Mouse (Mus musculus): ENCODE data around the gene Top2b. TPM values are rescaled to one million over a fixed set of nuclear protein-coding genes. Genes with fewer than 3 reads are reported as not detected.
A peak's percentile ranks its signal among the peaks of the same experiment; 100 is the strongest.

Gene Top2b
- total RNA-seq, 1 experiment = 27.1 TPM

GRCm38 (mm10) chr14:16328531-16328930 lies 36.4 kb upstream of the Top2b start:
- no peaks in the 10 kb centered on the region for H3K9me3 ChIP-seq (ENCODE audit: control insufficient read depth, insufficient read depth, low read depth, low read length)
- no peak overlapping the region for H3K9ac ChIP-seq (ENCODE audit: insufficient read depth, low read depth, low read length, poor library complexity, severe bottlenecking)
- in situ Hi-C loops (cut with MboI; ENCODE audit: low sequenced_read_pairs in 2 of 2, unreplicated experiment in 2 of 2) = no loop called here
- H3K4me3 ChIP-seq (ENCODE audit: insufficient read depth in 1 of 2, low read depth in 1 of 2, low read length in 2 of 2, poor library complexity in 1 of 2, severe bottlenecking in 1 of 2) = no peak overlapping the region
- H3K36me3 ChIP-seq (ENCODE audit: control insufficient read depth, insufficient read depth, low read length, poor library complexity, severe bottlenecking) = no peaks in the 10 kb centered on the region
- TF ChIP-seq ZC3H11A (IDR thresholded peaks at IDR 0.05; ENCODE audit: borderline replicate concordance, low read depth, low read length) (no peak), MAFK (IDR thresholded peaks at IDR 0.05; ENCODE audit: insufficient read depth, low read depth, low read length) (no peak), CHD2 (IDR thresholded peaks at IDR 0.05; ENCODE audit: low read depth, low read length) (no peak), HCFC1 (IDR thresholded peaks at IDR 0.05; ENCODE audit: borderline replicate concordance, insufficient read depth, low read length) (no peak)
- peak overlapping the region; percentile 18; the same call in 1 of the 2 replicates for H3K27ac ChIP-seq (ENCODE audit: insufficient read depth, low read depth, low read length, poor library complexity, severe bottlenecking)
- no peak for DNase-seq (ENCODE audit: low read depth, low spot score)
- peaks cover 0 to 6% of the 10 kb centered on the region in 2 experiments; a peak in 2 of 4 replicates for H3K4me1 ChIP-seq (ENCODE audit: control insufficient read depth in 2 of 2, insufficient read depth in 2 of 2, low read length in 2 of 2, poor library complexity in 1 of 2)

GRCm38 (mm10) chr14:16328959-16329480 lies 36.0 kb upstream of the Top2b start:
- Histone ChIP-seq H3K9me3 (ENCODE audit: control insufficient read depth, insufficient read depth, low read depth, low read length) (no peaks in the 10 kb centered on the region), H3K27ac (ENCODE audit: insufficient read depth, low read depth, low read length, poor library complexity, severe bottlenecking) (peak overlapping the region; percentile 18; the same call in 1 of the 2 replicates), H3K9ac (ENCODE audit: insufficient read depth, low read depth, low read length, poor library complexity, severe bottlenecking) (no peak overlapping the region), H3K4me3 (ENCODE audit: insufficient read depth in 1 of 2, low read depth in 1 of 2, low read length in 2 of 2, poor library complexity in 1 of 2, severe bottlenecking in 1 of 2) (0 out of 4 replicates have a peak overlapping the region, but pooled peaks of 1 of the 2 experiments have one; percentile 20), H3K4me1 (ENCODE audit: control insufficient read depth in 2 of 2, insufficient read depth in 2 of 2, low read length in 2 of 2, poor library complexity in 1 of 2) (peaks cover 0 to 6% of the 10 kb centered on the region in 2 experiments; a peak in 2 of 4 replicates), H3K36me3 (ENCODE audit: control insufficient read depth, insufficient read depth, low read length, poor library complexity, severe bottlenecking) (no peaks in the 10 kb centered on the region)
- no peak for DNase-seq (ENCODE audit: low read depth, low spot score)
- in situ Hi-C loops (cut with MboI; ENCODE audit: low sequenced_read_pairs in 2 of 2, unreplicated experiment in 2 of 2) = no loop called here
- TF ChIP-seq ZC3H11A (IDR thresholded peaks at IDR 0.05; ENCODE audit: borderline replicate concordance, low read depth, low read length) (no peak), CHD2 (IDR thresholded peaks at IDR 0.05; ENCODE audit: low read depth, low read length) (no peak), MAFK (IDR thresholded peaks at IDR 0.05; ENCODE audit: insufficient read depth, low read depth, low read length) (no peak), HCFC1 (IDR thresholded peaks at IDR 0.05; ENCODE audit: borderline replicate concordance, insufficient read depth, low read length) (no peak), ZNF384 (IDR thresholded peaks at IDR 0.05; ENCODE audit: low read depth, low read length) (no peak)

GRCm38 (mm10) chr14:16329756-16330155 lies 35.2 kb upstream of the Top2b start:
- DNase-seq (ENCODE audit: low read depth, low spot score) = no peak
- no peaks in the 10 kb centered on the region for H3K9me3 ChIP-seq (ENCODE audit: control insufficient read depth, insufficient read depth, low read depth, low read length)
- H3K36me3 ChIP-seq (ENCODE audit: control insufficient read depth, insufficient read depth, low read length, poor library complexity, severe bottlenecking) = no peaks in the 10 kb centered on the region
- no peak for TF ChIP-seq CHD2 (IDR thresholded peaks at IDR 0.05; ENCODE audit: low read depth, low read length)
- no peak for TF ChIP-seq ZNF384 (IDR thresholded peaks at IDR 0.05; ENCODE audit: low read depth, low read length)
- TF ChIP-seq MAFK (IDR thresholded peaks at IDR 0.05; ENCODE audit: insufficient read depth, low read depth, low read length) = no peak
- no peak for TF ChIP-seq HCFC1 (IDR thresholded peaks at IDR 0.05; ENCODE audit: borderline replicate concordance, insufficient read depth, low read length)
- no peak for TF ChIP-seq ZC3H11A (IDR thresholded peaks at IDR 0.05; ENCODE audit: borderline replicate concordance, low read depth, low read length)
- H3K9ac ChIP-seq (ENCODE audit: insufficient read depth, low read depth, low read length, poor library complexity, severe bottlenecking) = no peak overlapping the region
- no peak overlapping the region for H3K4me3 ChIP-seq (ENCODE audit: insufficient read depth in 1 of 2, low read depth in 1 of 2, low read length in 2 of 2, poor library complexity in 1 of 2, severe bottlenecking in 1 of 2)
- in situ Hi-C loops (cut with MboI; ENCODE audit: low sequenced_read_pairs in 2 of 2, unreplicated experiment in 2 of 2) = no loop called here
- H3K27ac ChIP-seq (ENCODE audit: insufficient read depth, low read depth, low read length, poor library complexity, severe bottlenecking) = no peak overlapping the region
- peaks cover 0 to 6% of the 10 kb centered on the region in 2 experiments; a peak in 2 of 4 replicates for H3K4me1 ChIP-seq (ENCODE audit: control insufficient read depth in 2 of 2, insufficient read depth in 2 of 2, low read length in 2 of 2, poor library complexity in 1 of 2)

GRCm38 (mm10) chr14:16334260-16334659 lies 30.7 kb upstream of the Top2b start:
- in situ Hi-C loops (cut with MboI; ENCODE audit: low sequenced_read_pairs in 2 of 2, unreplicated experiment in 2 of 2) = no loop called here
- TF ChIP-seq HCFC1 (IDR thresholded peaks at IDR 0.05; ENCODE audit: borderline replicate concordance, insufficient read depth, low read length) = no peak
- no peak for TF ChIP-seq CHD2 (IDR thresholded peaks at IDR 0.05; ENCODE audit: low read depth, low read length)
- TF ChIP-seq ZNF384 (IDR thresholded peaks at IDR 0.05; ENCODE audit: low read depth, low read length) = no peak
- TF ChIP-seq ZC3H11A (IDR thresholded peaks at IDR 0.05; ENCODE audit: borderline replicate concordance, low read depth, low read length) = no peak
- no peak for TF ChIP-seq MAFK (IDR thresholded peaks at IDR 0.05; ENCODE audit: insufficient read depth, low read depth, low read length)
- H3K27ac ChIP-seq (ENCODE audit: insufficient read depth, low read depth, low read length, poor library complexity, severe bottlenecking) = no peak overlapping the region
- H3K9me3 ChIP-seq (ENCODE audit: control insufficient read depth, insufficient read depth, low read depth, low read length) = no peaks in the 10 kb centered on the region
- H3K36me3 ChIP-seq (ENCODE audit: control insufficient read depth, insufficient read depth, low read length, poor library complexity, severe bottlenecking) = no peaks in the 10 kb centered on the region
- H3K4me3 ChIP-seq (ENCODE audit: insufficient read depth in 1 of 2, low read depth in 1 of 2, low read length in 2 of 2, poor library complexity in 1 of 2, severe bottlenecking in 1 of 2) = no peak overlapping the region
- no peak for DNase-seq (ENCODE audit: low read depth, low spot score)
- H3K9ac ChIP-seq (ENCODE audit: insufficient read depth, low read depth, low read length, poor library complexity, severe bottlenecking) = no peak overlapping the region
- H3K4me1 ChIP-seq (ENCODE audit: control insufficient read depth in 2 of 2, insufficient read depth in 2 of 2, low read length in 2 of 2, poor library complexity in 1 of 2) = peaks cover 0 to 5% of the 10 kb centered on the region in 2 experiments; a peak in 1 of 4 replicates

All from ES-E14 (cell line).